Mouse (Mus musculus): ENCODE measurements around the gene Spi1. TPM values are rescaled to one million over a fixed set of nuclear protein-coding genes. Genes with fewer than 3 reads are reported as not detected.

Gene Spi1
- total RNA-seq, 4 experiments from 2014 or later = 6.3 to 9.6 (median 7.9) TPM

DNA sequence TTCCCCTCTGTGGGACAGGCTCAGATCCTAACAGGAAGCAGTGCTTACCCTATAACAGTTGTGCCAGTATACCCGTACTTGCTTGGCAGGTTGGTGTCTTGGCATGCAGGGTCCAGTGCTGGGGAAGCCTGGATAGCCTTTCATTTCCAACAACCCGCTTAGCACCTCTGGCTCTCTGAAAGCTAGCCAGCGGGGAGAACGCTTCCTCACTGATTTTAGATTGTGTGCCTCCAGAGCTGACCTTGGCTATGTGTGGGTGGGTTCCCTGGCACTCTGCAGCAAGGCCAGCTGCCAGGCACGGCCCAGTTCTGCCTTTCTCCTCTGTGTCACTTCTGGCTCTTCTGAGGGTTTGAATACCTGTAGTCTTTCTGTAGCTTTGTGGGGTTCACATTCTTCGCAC, 47.9 kb downstream of the Spi1 start:
- no peak for DNase-seq

- DNase-seq = no peak
Measured at GRCm38 (mm10) chr2:91131251-91131650, 49.1 kb downstream of the Spi1 start.

GRCm38 (mm10) chr2:91132035-91132434, 49.8 kb downstream of the Spi1 start:
- no peak for DNase-seq

DNA sequence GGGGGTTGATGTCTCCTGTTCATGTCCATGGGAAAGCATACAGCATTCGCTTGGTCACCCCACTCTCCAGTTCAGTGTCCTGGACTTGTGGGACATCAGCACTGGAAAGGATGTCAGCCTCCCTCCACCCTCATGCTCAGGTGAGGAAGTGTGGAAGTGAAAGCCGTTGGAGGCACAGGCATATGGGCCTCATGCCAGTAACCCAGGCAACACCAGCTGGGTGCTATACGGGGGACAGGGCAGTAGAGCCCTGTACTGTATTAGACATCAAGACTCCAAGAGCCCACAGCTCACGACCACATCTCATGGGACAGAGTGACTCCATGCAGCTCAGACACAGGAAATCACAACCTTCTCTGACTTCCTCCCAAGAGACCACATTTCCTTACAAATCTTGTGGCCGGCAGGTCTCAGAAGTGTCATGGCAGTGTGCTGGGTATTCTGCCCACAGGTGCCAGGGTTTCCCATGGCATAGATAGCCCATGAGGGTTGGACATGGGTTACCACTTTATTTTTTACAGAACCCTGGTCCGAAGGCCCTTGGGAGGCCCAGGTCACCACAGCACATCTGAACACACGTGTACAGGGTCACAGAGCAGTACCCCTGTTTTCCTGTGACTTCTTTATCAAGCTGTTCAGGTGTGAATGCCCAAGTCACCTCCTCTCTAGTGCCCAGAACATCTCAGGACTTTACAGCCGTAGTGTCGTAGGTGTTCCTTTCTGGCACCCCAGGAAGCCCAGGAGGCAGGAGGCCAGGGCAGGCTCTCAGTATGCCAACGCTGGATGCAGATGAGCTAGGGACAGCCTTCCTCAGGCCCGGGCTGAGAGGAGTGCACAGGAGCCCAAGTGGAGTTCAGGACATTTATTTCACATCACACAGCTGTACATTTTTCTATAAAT, 54.6 kb downstream of the Spi1 start:
- DNase-seq = no peak

DNA sequence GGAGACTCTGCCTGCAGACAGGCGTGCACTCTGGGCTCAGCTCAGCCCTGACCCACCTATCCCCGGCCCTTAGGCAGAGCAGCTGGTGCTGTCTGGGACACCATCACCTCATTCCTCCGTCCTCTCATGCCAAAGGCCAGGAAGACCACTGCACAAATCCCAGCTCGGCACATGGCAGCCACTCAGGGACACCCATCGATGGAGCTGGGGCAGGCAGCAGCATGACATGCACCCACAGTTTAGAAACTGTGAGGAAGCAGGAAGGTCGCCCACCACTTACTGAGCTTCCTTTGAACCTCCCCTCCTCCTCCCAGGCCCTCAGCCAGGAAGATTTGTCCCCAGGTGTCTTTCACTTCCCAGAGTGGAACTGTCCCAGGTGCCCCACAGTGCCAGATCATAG, 55.3 kb downstream of the Spi1 start:
- DNase-seq = no peak

DNA sequence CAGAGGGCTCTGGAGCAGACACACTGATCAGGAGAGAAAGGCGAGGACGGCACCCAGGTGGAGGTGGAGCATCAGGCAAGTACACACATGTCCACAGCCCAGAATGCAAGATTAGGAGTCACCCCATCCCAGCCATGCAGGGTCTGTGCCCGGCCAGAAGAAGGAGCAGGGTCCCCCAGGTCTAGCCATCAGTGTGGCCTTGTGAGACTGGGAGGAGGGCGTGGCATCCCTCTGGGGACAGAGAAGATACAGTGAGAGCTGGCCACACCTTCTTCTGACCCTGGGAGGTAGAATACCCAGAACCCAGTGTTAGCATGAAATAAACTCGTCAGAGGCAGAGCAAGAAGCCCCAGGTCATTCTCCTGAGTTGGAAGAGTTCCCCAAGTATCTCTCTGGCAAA, 57.1 kb downstream of the Spi1 start:
- DNase-seq = no peak

DNA sequence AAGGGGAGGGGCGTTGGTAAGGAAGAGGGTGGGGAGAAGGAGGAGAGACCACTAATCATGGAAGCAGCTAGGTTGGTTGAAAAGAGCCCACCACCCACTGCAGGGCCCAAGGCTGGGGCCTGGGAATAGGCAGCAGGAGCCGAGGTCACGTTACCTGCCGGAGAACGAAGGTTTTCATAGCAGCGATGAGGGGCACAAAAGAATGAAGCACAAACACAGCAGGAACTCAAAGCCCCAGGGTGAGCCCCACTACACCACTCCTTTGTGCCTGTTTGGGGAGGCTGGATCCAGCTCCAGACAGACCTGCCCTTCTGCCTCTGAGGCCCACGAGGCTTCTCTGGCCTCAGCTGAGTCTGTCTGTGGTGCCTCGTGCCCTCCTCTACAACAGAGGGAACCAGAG, 57.6 kb downstream of the Spi1 start:
- DNase-seq = no peak

DNA sequence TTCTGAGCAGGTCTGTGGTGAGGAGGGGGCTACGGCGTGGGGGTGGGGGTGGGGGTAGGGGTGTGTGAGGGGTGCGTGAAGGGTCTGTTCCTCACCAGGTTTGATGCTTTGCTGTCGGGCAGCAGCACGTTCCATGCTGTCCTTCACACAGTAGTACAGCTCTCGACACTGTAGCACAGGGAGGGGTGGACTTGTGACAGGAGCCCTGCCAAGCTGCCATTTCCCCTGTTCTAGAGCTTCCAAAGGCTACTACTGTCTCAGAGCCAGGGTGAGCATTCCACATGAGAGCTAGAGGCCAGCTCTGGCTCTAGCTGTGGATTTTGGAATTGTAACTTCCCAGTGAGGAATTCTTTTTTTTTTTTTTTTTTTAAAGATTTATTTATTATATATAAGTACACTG, 60.7 kb downstream of the Spi1 start:
- no peak for DNase-seq

GRCm38 (mm10) chr2:91143401-91143800, 61.2 kb downstream of the Spi1 start:
- no peak for DNase-seq

DNA sequence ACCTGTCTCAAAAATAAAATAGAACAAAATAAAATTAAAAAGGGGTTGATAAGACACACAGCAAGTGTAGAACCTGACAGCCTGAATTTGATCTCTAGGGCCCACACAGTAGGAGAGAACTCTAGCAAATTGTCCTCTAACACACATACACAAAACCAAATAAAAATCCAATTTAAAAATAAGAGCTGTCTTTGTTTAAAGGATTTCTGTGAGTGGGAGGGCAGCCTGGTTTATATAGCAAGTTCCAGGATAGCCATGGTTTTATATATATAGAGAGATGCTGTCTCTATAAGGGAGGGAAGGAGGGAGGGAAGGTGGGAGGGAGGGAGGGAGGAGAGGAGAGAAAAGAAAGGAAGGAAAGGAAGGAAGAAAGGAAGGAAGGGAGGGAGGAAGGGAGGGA, 65.9 kb downstream of the Spi1 start:
- no peak for DNase-seq

DNA sequence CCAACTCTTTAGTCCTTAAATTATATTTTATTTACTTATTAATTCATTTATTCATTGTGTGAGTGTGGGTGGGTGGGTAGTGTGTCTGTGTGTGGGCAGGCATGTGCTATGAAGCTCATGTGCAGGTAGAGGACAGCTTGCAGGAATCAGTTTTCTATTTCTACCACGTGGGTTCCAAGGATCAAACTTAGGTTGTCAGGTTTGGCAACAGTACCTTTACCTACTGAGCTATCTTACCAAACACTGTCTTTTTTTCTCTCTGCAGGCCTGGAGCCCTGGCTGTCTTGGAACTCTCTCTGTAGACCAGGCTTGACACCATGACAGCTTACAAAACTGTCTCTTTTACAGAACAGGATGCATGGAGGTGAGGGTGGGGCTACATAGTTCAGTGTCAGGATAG, 69.1 kb downstream of the Spi1 start:
- DNase-seq = no peak

GRCm38 (mm10) chr2:91152885-91153377, 70.7 kb downstream of the Spi1 start:
- no peak for DNase-seq

GRCm38 (mm10) chr2:91154091-91154490, 71.9 kb downstream of the Spi1 start:
- DNase-seq = peak; percentile 66

DNA sequence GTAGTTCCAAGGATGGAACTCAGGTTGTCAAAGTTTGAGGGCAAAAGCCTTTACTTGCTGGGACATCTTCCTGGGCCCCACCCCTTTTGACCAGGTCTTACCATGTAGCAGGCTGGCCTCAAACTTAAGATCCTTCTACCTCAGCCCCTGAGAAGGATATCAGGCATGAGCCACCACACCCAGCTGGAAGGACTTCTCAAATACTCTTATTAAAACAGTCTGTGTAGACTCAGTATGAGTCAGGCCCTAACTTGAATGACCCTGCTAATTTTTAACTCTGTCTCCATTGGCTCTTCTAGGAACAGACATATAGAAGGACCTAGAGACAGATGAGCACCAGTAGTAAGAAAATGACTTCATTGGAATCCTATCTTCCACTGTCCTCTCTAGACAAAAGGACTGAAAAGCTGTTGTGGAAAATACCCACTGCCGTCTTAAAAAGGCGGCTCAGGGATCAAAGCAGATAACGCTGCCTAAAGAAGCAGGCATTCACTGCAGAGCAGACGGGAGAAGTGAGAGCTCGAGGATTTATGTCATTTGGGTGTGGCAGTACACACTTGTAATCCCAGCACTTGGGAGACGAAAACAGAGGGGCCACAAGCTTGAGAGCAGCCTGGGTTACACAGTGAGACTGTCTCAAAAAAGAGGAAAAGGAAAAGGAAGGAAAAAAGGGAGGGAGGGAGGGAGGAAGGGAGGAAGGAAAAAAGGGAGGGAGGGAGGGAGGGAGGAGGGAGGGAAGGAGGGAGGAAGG, 75.0 kb downstream of the Spi1 start:
- no peak for DNase-seq

- DNase-seq = no peak
Measured at GRCm38 (mm10) chr2:91160591-91160990, 78.4 kb downstream of the Spi1 start.

GRCm38 (mm10) chr2:91162952-91163351, 80.8 kb downstream of the Spi1 start:
- no peak for DNase-seq

DNA sequence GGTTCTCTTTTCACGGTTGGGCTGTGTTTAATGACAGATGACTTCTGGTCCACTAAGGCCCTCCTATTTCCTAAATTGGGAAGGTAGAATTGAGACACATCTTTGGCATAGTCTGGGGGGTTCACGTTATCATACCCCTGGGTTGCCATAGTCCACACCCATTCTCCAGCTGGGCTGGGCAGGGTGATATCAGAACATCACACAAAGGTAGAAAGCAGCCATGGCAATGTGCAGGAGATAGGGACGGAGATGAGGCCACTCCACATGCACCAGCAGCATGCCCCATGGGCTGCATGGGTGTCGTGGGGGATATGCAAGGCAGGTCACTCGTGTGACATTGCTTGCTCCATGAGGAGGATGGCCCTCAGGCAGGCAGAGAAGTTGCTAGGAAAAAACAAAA, 81.3 kb downstream of the Spi1 start:
- DNase-seq = no peak

- no peak for DNase-seq
Measured at GRCm38 (mm10) chr2:91164991-91165390, 82.8 kb downstream of the Spi1 start.

Other genes with a start within 250 kb of the Spi1 start
- gene Mtch2, start 235.2 kb upstream of the Spi1 start, total RNA-seq (2022) = 100 to 1,000 TPM; 136 to 235 (median 166) TPM
- 1 to 10 TPM; 1.6 to 3.5 (median 2.8) TPM for gene C1qtnf4, start 196.5 kb upstream of the Spi1 start, total RNA-seq (2022)
- 10 to 100 TPM; 41.4 to 48.0 (median 45.2) TPM for gene Kbtbd4, start 177.7 kb upstream of the Spi1 start, total RNA-seq (2022)
- gene Ndufs3, start 177.6 kb upstream of the Spi1 start, total RNA-seq (2022) = 100 to 1,000 TPM; 308 to 467 (median 370) TPM
- 100 to 1,000 TPM in 1 of 4 experiments, 10 to 100 TPM in 3; 74.4 to 102 (median 89.7) TPM for gene Celf1, start 142.0 kb upstream of the Spi1 start, total RNA-seq (2022)
- gene Rapsn, start 46.8 kb upstream of the Spi1 start, total RNA-seq (2022) = 1 to 10 TPM; 1.6 to 7.5 (median 3.5) TPM
- 100 to 1,000 TPM; 172 to 187 (median 179) TPM for gene Psmc3, start 28.4 kb upstream of the Spi1 start, total RNA-seq (2022)
- 10 to 100 TPM; 31.4 to 57.3 (median 43.5) TPM for gene Slc39a13, start 12.0 kb upstream of the Spi1 start, total RNA-seq (2022)
- under 1 TPM; 0.09 to 0.62 (median 0.26) TPM for gene Mybpc3, start 35.8 kb downstream of the Spi1 start, total RNA-seq (2022)
- gene Madd, start 101.4 kb downstream of the Spi1 start, total RNA-seq (2022) = 10 to 100 TPM; 25.2 to 44.7 (median 32.4) TPM
- 10 to 100 TPM; 21.1 to 32.1 (median 25.4) TPM for gene Nr1h3, start 120.4 kb downstream of the Spi1 start, total RNA-seq (2022)
- gene Acp2, start 120.5 kb downstream of the Spi1 start, total RNA-seq (2022) = 10 to 100 TPM; 44.7 to 74.7 (median 57.5) TPM
- gene Ddb2, start 154.6 kb downstream of the Spi1 start, total RNA-seq (2022) = 10 to 100 TPM in 3 of 4 experiments, 1 to 10 TPM in 1; 8.4 to 22.9 (median 17.1) TPM
- gene Pacsin3, start 173.6 kb downstream of the Spi1 start, total RNA-seq (2022) = 100 to 1,000 TPM in 2 of 4 experiments, 10 to 100 TPM in 2; 68.6 to 220 (median 125) TPM
- 100 to 1,000 TPM in 3 of 4 experiments, 10 to 100 TPM in 1; 99.8 to 126 (median 112) TPM for gene Arfgap2, start 182.6 kb downstream of the Spi1 start, total RNA-seq (2022)